Mouse (Mus musculus): ENCODE data around the gene Uba5. TPM values are rescaled to one million over a fixed set of nuclear protein-coding genes. Genes with fewer than 3 reads are reported as not detected.

Gene Uba5
- polyA plus RNA-seq, 1 experiment from 2014 or later = 42.5 TPM

DNA sequence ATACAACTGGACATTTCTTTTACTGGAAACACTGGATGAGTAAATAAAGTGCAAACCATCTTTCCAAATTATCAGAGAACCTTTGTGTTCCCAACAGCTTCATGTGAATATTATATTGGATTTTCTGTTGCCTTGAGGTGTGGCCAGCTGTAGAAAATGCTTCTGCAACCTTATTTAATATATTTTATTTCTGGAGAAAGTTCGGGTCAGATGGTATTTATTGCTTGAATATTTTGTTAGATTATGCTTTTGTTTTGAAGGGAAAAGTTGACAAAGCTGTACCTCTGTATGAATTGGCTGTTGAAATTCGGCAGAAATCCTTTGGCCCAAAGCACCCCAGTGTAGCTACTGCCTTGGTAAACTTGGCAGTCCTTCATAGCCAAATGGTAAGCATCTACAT is 22.6 kb downstream of the Uba5 start, which contains the start of gene Gm28305:
Gm28305 (plus strand) TSS at position 301 of the 400 bp plus-strand sequence.
- H3K4me1 ChIP-seq (ENCODE audit: control insufficient read depth, insufficient read depth, low read length) = peaks cover 6% of the 10 kb centered on the region; the same call in 1 of the 2 replicates
- peaks cover 4% of the 10 kb centered on the region; the same call in 1 of the 2 replicates for H3K36me3 ChIP-seq (ENCODE audit: control insufficient read depth, insufficient read depth, low read length)
- H3K27me3 ChIP-seq (ENCODE audit: control insufficient read depth, insufficient read depth, low read length) = no peaks in the 10 kb centered on the region
- H3K4me2 ChIP-seq = no peak within 1 kb of the TSS
- no peak for ATAC-seq (replicated peaks; ENCODE audit: insufficient number of reproducible peaks, low FRiP score, low TSS enrichment)
- H3K4me3 ChIP-seq (ENCODE audit: low read depth, low read length) = no peak within 1 kb of the TSS
- no peaks in the 10 kb centered on the region for H3K9me3 ChIP-seq (replicated peaks; ENCODE audit: control insufficient read depth, low read length)
- no peak within 1 kb of the TSS for H3K27ac ChIP-seq (ENCODE audit: low read depth, low read length)
- 58% methylated on average over 2 of the region's 2 CpGs for WGBS (ENCODE audit: insufficient replicate concordance)
- no peak within 1 kb of the TSS for H3K9ac ChIP-seq (ENCODE audit: low read depth, low read length)

DNA sequence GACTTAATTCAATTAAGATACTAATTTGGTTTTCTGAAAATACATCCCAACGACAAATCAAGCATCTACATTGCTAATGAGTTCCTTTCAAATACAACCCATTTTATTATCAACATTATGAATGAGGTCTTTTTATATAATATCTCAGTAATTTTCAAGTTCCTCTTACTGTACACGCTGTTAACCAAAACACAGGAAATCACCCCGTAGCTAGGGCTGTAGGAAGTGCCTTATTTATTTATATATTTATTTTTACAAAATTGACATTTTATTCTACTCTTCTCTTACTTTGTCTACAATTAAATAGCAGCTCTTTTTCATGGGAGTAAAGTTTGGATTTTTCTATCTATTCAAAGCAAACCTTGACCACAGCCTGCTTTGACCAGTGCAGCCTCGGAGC is 23.2 kb downstream of the Uba5 start:
- Histone ChIP-seq H3K4me1 (ENCODE audit: control insufficient read depth, insufficient read depth, low read length) (peaks cover 6% of the 10 kb centered on the region; the same call in 1 of the 2 replicates), H3K9me3 (replicated peaks; ENCODE audit: control insufficient read depth, low read length) (no peaks in the 10 kb centered on the region), H3K9ac (ENCODE audit: low read depth, low read length) (no peak overlapping the region), H3K27ac (ENCODE audit: low read depth, low read length) (no peak overlapping the region), H3K36me3 (ENCODE audit: control insufficient read depth, insufficient read depth, low read length) (peaks cover 4% of the 10 kb centered on the region; the same call in 1 of the 2 replicates), H3K27me3 (ENCODE audit: control insufficient read depth, insufficient read depth, low read length) (no peaks in the 10 kb centered on the region), H3K4me2 (no peak overlapping the region), H3K4me3 (ENCODE audit: low read depth, low read length) (no peak overlapping the region)
- ATAC-seq (replicated peaks; ENCODE audit: insufficient number of reproducible peaks, low FRiP score, low TSS enrichment) = no peak
- WGBS (ENCODE audit: insufficient replicate concordance) = 82% methylated on average over 4 of the region's 4 CpGs

GRCm38 (mm10) chr9:104039031-104039695 is 23.8 kb downstream of the Uba5 start:
- WGBS (ENCODE audit: insufficient replicate concordance) = 87% methylated on average over 21 of the region's 21 CpGs
- Histone ChIP-seq H3K4me2 (no peak overlapping the region), H3K27me3 (ENCODE audit: control insufficient read depth, insufficient read depth, low read length) (no peaks in the 10 kb centered on the region), H3K36me3 (ENCODE audit: control insufficient read depth, insufficient read depth, low read length) (peaks cover 4% of the 10 kb centered on the region; the same call in 1 of the 2 replicates), H3K9me3 (replicated peaks; ENCODE audit: control insufficient read depth, low read length) (no peaks in the 10 kb centered on the region), H3K4me3 (ENCODE audit: low read depth, low read length) (no peak overlapping the region), H3K27ac (ENCODE audit: low read depth, low read length) (no peak overlapping the region), H3K4me1 (ENCODE audit: control insufficient read depth, insufficient read depth, low read length) (peaks cover 6% of the 10 kb centered on the region; the same call in 1 of the 2 replicates), H3K9ac (ENCODE audit: low read depth, low read length) (no peak overlapping the region)
- ATAC-seq (replicated peaks; ENCODE audit: insufficient number of reproducible peaks, low FRiP score, low TSS enrichment) = no peak

- WGBS (ENCODE audit: insufficient replicate concordance) = 77% methylated on average over 13 of the region's 13 CpGs
- Histone ChIP-seq H3K27ac (ENCODE audit: low read depth, low read length) (no peak overlapping the region), H3K9ac (ENCODE audit: low read depth, low read length) (no peak overlapping the region), H3K4me2 (no peak overlapping the region), H3K27me3 (ENCODE audit: control insufficient read depth, insufficient read depth, low read length) (no peaks in the 10 kb centered on the region), H3K4me1 (ENCODE audit: control insufficient read depth, insufficient read depth, low read length) (peaks cover 6% of the 10 kb centered on the region; the same call in 1 of the 2 replicates), H3K4me3 (ENCODE audit: low read depth, low read length) (no peak overlapping the region), H3K9me3 (replicated peaks; ENCODE audit: control insufficient read depth, low read length) (no peaks in the 10 kb centered on the region), H3K36me3 (ENCODE audit: control insufficient read depth, insufficient read depth, low read length) (peaks cover 4% of the 10 kb centered on the region; the same call in 1 of the 2 replicates)
- ATAC-seq (replicated peaks; ENCODE audit: insufficient number of reproducible peaks, low FRiP score, low TSS enrichment) = no peak
These were observed 24.7 kb downstream of the Uba5 start for GRCm38 (mm10) chr9:104038266-104038665.

DNA sequence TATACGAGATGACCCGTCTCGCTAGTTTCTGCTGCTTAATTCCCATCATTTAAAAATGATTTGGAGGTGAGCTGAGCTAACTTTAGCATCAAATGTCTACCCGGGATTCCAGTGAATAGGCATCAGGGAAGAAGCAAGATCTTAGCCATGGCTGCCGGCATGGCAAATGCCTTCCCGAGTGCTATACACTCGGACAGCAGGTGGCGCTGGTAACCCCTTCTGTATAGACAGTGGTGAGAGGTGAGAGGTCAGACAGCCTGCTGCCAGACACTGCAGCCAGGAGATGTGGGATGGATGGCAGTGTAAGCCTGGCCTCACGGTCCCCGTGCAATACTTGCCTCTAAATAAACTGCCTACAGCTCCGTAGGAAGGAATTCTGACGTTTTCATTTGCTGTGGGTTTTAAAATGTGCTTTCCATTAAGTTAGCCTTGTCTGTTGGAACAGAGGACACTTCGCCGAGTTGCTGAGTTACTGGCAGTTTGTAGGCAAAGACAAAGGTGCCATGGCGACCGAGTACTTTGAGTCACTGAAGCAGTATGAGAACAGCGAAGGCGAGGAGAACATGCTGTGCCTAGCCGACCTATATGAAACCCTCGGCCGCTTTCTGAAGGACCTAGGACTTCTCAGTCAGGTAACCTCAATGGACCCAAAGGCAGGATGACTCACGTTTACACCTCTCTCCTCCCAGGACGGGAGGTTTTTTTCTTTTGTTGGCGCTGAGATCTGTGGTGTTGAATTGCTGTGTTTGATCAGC is 27.5 kb downstream of the Uba5 start:
- peaks cover 4% of the 10 kb centered on the region for H3K36me3 ChIP-seq (ENCODE audit: control insufficient read depth, insufficient read depth, low read length)
- 50% methylated on average over 24 of the region's 24 CpGs for WGBS (ENCODE audit: insufficient replicate concordance)
- no peak overlapping the region for H3K27ac ChIP-seq (ENCODE audit: low read depth, low read length)
- H3K27me3 ChIP-seq (ENCODE audit: control insufficient read depth, insufficient read depth, low read length) = no peaks in the 10 kb centered on the region
- peaks cover 6% of the 10 kb centered on the region; the same call in 1 of the 2 replicates for H3K4me1 ChIP-seq (ENCODE audit: control insufficient read depth, insufficient read depth, low read length)
- no peak for ATAC-seq (replicated peaks; ENCODE audit: insufficient number of reproducible peaks, low FRiP score, low TSS enrichment)
- H3K9me3 ChIP-seq (replicated peaks; ENCODE audit: control insufficient read depth, low read length) = no peaks in the 10 kb centered on the region
- H3K4me3 ChIP-seq (ENCODE audit: low read depth, low read length) = no peak overlapping the region
- H3K9ac ChIP-seq (ENCODE audit: low read depth, low read length) = no peak overlapping the region
- H3K4me2 ChIP-seq = no peak overlapping the region

DNA sequence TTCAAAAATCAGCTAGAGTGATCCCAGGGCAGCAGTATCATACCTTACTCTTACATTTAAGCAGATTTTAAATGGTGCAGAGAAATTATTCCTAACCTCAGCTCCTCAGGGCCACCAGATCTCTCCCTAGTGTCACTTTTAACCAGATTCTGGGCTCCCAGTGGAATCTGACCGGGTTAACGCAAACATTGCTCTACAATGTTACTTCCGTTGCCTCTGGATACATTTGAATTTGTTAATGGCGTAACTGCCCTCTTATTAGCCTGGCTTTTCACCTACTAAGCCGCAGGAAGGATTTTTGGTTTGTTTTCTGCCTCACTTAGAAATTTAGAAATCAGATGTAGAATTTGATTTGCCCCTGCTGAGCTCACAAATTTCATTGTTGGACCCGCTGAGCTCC is 28.2 kb downstream of the Uba5 start:
- Histone ChIP-seq H3K27ac (ENCODE audit: low read depth, low read length) (no peak overlapping the region), H3K4me2 (no peak overlapping the region), H3K9me3 (replicated peaks; ENCODE audit: control insufficient read depth, low read length) (no peaks in the 10 kb centered on the region), H3K27me3 (ENCODE audit: control insufficient read depth, insufficient read depth, low read length) (no peaks in the 10 kb centered on the region), H3K36me3 (ENCODE audit: control insufficient read depth, insufficient read depth, low read length) (peaks cover 4% of the 10 kb centered on the region), H3K4me1 (ENCODE audit: control insufficient read depth, insufficient read depth, low read length) (peaks cover 6% of the 10 kb centered on the region; the same call in 1 of the 2 replicates), H3K9ac (ENCODE audit: low read depth, low read length) (no peak overlapping the region), H3K4me3 (ENCODE audit: low read depth, low read length) (no peak overlapping the region)
- ATAC-seq (replicated peaks; ENCODE audit: insufficient number of reproducible peaks, low FRiP score, low TSS enrichment) = no peak
- 75% methylated on average over 6 of the region's 6 CpGs for WGBS (ENCODE audit: insufficient replicate concordance)

GRCm38 (mm10) chr9:104034231-104034630 is 28.7 kb downstream of the Uba5 start:
- no peak for ATAC-seq (replicated peaks; ENCODE audit: insufficient number of reproducible peaks, low FRiP score, low TSS enrichment)
- peaks cover 4% of the 10 kb centered on the region for H3K36me3 ChIP-seq (ENCODE audit: control insufficient read depth, insufficient read depth, low read length)
- 72% methylated on average over 8 of the region's 8 CpGs for WGBS (ENCODE audit: insufficient replicate concordance)

DNA sequence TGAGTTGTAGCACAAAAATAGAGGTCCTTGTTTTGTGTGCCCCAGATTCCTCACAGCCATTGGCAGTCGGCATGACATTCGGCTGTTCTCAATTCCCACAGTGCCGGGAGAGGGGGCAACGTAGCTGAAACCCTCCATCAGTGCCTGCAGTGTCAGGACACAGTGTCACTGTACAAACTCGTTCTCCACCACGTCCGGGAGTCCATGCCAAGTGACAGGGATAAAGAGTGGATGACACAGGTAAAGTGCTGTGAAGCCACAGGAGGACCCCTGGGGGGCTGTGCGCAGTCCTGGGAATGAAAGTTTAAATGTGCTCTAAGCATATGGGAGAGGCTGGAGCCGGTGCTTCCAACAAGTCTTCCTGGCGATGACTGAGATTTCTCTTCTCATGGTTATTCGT is 33.1 kb downstream of the Uba5 start:
- Histone ChIP-seq H3K27ac (ENCODE audit: low read depth, low read length) (no peak overlapping the region), H3K9ac (ENCODE audit: low read depth, low read length) (no peak overlapping the region), H3K36me3 (ENCODE audit: control insufficient read depth, insufficient read depth, low read length) (peaks cover 20% of the 10 kb centered on the region), H3K4me3 (ENCODE audit: low read depth, low read length) (no peak overlapping the region), H3K4me1 (ENCODE audit: control insufficient read depth, insufficient read depth, low read length) (no peaks in the 10 kb centered on the region), H3K4me2 (no peak overlapping the region), H3K27me3 (ENCODE audit: control insufficient read depth, insufficient read depth, low read length) (no peaks in the 10 kb centered on the region), H3K9me3 (replicated peaks; ENCODE audit: control insufficient read depth, low read length) (peaks cover 3% of the 10 kb centered on the region; the same call in 1 of the 2 replicates)
- 89% methylated on average over 11 of the region's 11 CpGs for WGBS (ENCODE audit: insufficient replicate concordance)
- no peak for ATAC-seq (replicated peaks; ENCODE audit: insufficient number of reproducible peaks, low FRiP score, low TSS enrichment)

More at GRCm38 (mm10) chr9:104034231-104034630, 28.7 kb downstream of the Uba5 start:
- Histone ChIP-seq H3K9me3 (replicated peaks; ENCODE audit: control insufficient read depth, low read length) (no peaks in the 10 kb centered on the region), H3K9ac (ENCODE audit: low read depth, low read length) (no peak overlapping the region), H3K4me2 (no peak overlapping the region), H3K4me3 (ENCODE audit: low read depth, low read length) (no peak overlapping the region), H3K4me1 (ENCODE audit: control insufficient read depth, insufficient read depth, low read length) (peaks cover 6% of the 10 kb centered on the region; the same call in 1 of the 2 replicates), H3K27me3 (ENCODE audit: control insufficient read depth, insufficient read depth, low read length) (no peaks in the 10 kb centered on the region), H3K27ac (ENCODE audit: low read depth, low read length) (no peak overlapping the region)

Measured in heart, embryonic 11.5 days (tissue).